Mouse (Mus musculus) megakaryocyte, embryonic 14.5 days (primary cell): ENCODE measurements at regions not wholly inside any gene's neighbourhood (a gene's known extent, or its start where the extent isn't known, plus 50 kb on each side); places are given as distances from the start of the nearest gene placed in this dataset.

Source experiments
- FLI1 ChIP-seq: IDR thresholded peaks from 2 replicates; pipeline ENCODE4 v1.6.1; 2012; ENCODE audit warnings: low read length, inconsistent platforms, mixed read lengths
- GATA1 ChIP-seq: IDR thresholded peaks from 3 replicates; pipeline ENCODE4 v1.6.1; 2012; ENCODE audit warnings: mixed read lengths, low read length, inconsistent platforms, borderline replicate concordance

GRCm38 (mm10) chr15:59809361-59809760, 207.1 kb downstream of the 4933412E24Rik start:
- TF ChIP-seq GATA1 (no peak), FLI1 (no peak)
